Mouse (Mus musculus) E14TG2a.4 (cell line): Measurements from ENCODE around the gene Pde7b.

ENCODE experiments used
- H3K27me3 ChIP-seq: 2 replicates; pipeline ENCODE4 v1.6.1; 2014; ENCODE audit warnings: low read length, control low read depth; ENCODE audit not compliant: insufficient read depth
- H3K36me3 ChIP-seq: 2 replicates; pipeline ENCODE4 v1.6.1; 2014; ENCODE audit warnings: low read length, control low read depth; ENCODE audit not compliant: insufficient read depth
- H3K4me1 ChIP-seq: replicated peaks from 2 replicates; pipeline ENCODE4 v1.6.1; 2014; ENCODE audit warnings: low read depth, low read length, control low read depth
- H3K4me3 ChIP-seq: replicated peaks from 2 replicates; pipeline ENCODE4 v1.5.1; 2014; ENCODE audit warnings: mild to moderate bottlenecking, low read length
- H3K9me3 ChIP-seq: 2 replicates; pipeline ENCODE4 v1.6.1; 2014; ENCODE audit warnings: low read length, control low read depth
- CTCF ChIP-seq: conservative IDR thresholded peaks from 2 replicates; pipeline ENCODE4 v1.5.1; 2014; ENCODE audit warnings: low read length
- NANOG ChIP-seq: IDR thresholded peaks from 2 replicates; pipeline ENCODE4 v1.6.1; 2014; ENCODE audit warnings: borderline replicate concordance, low read length, mixed read lengths
- POU5F1 ChIP-seq: IDR thresholded peaks from 2 replicates; pipeline ENCODE4 v1.6.1; 2014; ENCODE audit warnings: low read length, borderline replicate concordance

Gene Pde7b

GRCm38 (mm10) chr10:20750642-20751251 lies 25.9 kb upstream of the Pde7b start:
- Histone ChIP-seq H3K4me3 (no peak overlapping the region), H3K9me3 (no peaks in the 10 kb centered on the region), H3K36me3 (no peaks in the 10 kb centered on the region), H3K27me3 (no peaks in the 10 kb centered on the region), H3K4me1 (no peaks in the 10 kb centered on the region)
- no peak for TF ChIP-seq POU5F1
- no peak for TF ChIP-seq NANOG
- TF ChIP-seq CTCF, result no peak

- Histone ChIP-seq H3K4me3 (no peak overlapping the region), H3K9me3 (no peaks in the 10 kb centered on the region), H3K36me3 (no peaks in the 10 kb centered on the region), H3K27me3 (no peaks in the 10 kb centered on the region), H3K4me1 (no peaks in the 10 kb centered on the region)
- TF ChIP-seq CTCF (no peak), POU5F1 (no peak), NANOG (no peak)
Observed at GRCm38 (mm10) chr10:20748938-20749337, 24.1 kb upstream of the Pde7b start.

GRCm38 (mm10) chr10:20747229-20747628 lies 22.4 kb upstream of the Pde7b start:
- no peak for TF ChIP-seq CTCF
- TF ChIP-seq NANOG, result no peak
- no peak for TF ChIP-seq POU5F1
- no peaks in the 10 kb centered on the region for H3K4me1 ChIP-seq
- H3K9me3 ChIP-seq, result no peaks in the 10 kb centered on the region
- no peaks in the 10 kb centered on the region for H3K36me3 ChIP-seq
- H3K4me3 ChIP-seq, result no peak overlapping the region
- no peaks in the 10 kb centered on the region for H3K27me3 ChIP-seq

- no peaks in the 10 kb centered on the region for H3K9me3 ChIP-seq
- no peaks in the 10 kb centered on the region for H3K36me3 ChIP-seq
- no peaks in the 10 kb centered on the region for H3K4me1 ChIP-seq
- H3K27me3 ChIP-seq, result no peaks in the 10 kb centered on the region
- no peak overlapping the region for H3K4me3 ChIP-seq
- TF ChIP-seq POU5F1, result no peak
Observed at GRCm38 (mm10) chr10:20739801-20740200, 14.9 kb upstream of the Pde7b start.

GRCm38 (mm10) chr10:20737146-20737545 lies 12.3 kb upstream of the Pde7b start:
- TF ChIP-seq NANOG, result no peak
- TF ChIP-seq CTCF, result no peak
- TF ChIP-seq POU5F1, result no peak
- Histone ChIP-seq H3K4me1 (no peaks in the 10 kb centered on the region), H3K27me3 (no peaks in the 10 kb centered on the region), H3K9me3 (no peaks in the 10 kb centered on the region), H3K4me3 (no peak overlapping the region), H3K36me3 (no peaks in the 10 kb centered on the region)

- no peaks in the 10 kb centered on the region for H3K27me3 ChIP-seq
- H3K36me3 ChIP-seq, result no peaks in the 10 kb centered on the region
- no peaks in the 10 kb centered on the region for H3K9me3 ChIP-seq
- TF ChIP-seq POU5F1 (no peak), CTCF (no peak), NANOG (no peak)
- no peaks in the 10 kb centered on the region for H3K4me1 ChIP-seq
- H3K4me3 ChIP-seq, result no peak overlapping the region
Observed at GRCm38 (mm10) chr10:20735775-20736449, 11.0 kb upstream of the Pde7b start.

GRCm38 (mm10) chr10:20733576-20733975 lies 8.7 kb upstream of the Pde7b start:
- no peaks in the 10 kb centered on the region for H3K4me1 ChIP-seq
- no peak for TF ChIP-seq POU5F1
- no peak for TF ChIP-seq NANOG
- TF ChIP-seq CTCF, result no peak
- H3K27me3 ChIP-seq, result no peaks in the 10 kb centered on the region
- H3K4me3 ChIP-seq, result no peak overlapping the region
- H3K36me3 ChIP-seq, result no peaks in the 10 kb centered on the region
- H3K9me3 ChIP-seq, result no peaks in the 10 kb centered on the region

- TF ChIP-seq CTCF, result no peak
- TF ChIP-seq NANOG, result no peak
- Histone ChIP-seq H3K4me1 (no peaks in the 10 kb centered on the region), H3K36me3 (no peaks in the 10 kb centered on the region), H3K4me3 (no peak overlapping the region), H3K9me3 (no peaks in the 10 kb centered on the region), H3K27me3 (no peaks in the 10 kb centered on the region)
Observed at GRCm38 (mm10) chr10:20732180-20732579, 7.3 kb upstream of the Pde7b start.

- Histone ChIP-seq H3K9me3 (no peaks in the 10 kb centered on the region), H3K4me3 (no peak overlapping the region)
- TF ChIP-seq POU5F1 (no peak), CTCF (no peak), NANOG (no peak)
Observed at GRCm38 (mm10) chr10:20730034-20730433, 5.2 kb upstream of the Pde7b start.

More at GRCm38 (mm10) chr10:20730034-20730433, 5.2 kb upstream of the Pde7b start:
- Histone ChIP-seq H3K36me3 (no peaks in the 10 kb centered on the region), H3K4me1 (no peaks in the 10 kb centered on the region), H3K27me3 (no peaks in the 10 kb centered on the region; the same call in 1 of the 2 replicates)
